Mouse (Mus musculus): ENCODE data around the gene Cdk16.

DNA sequence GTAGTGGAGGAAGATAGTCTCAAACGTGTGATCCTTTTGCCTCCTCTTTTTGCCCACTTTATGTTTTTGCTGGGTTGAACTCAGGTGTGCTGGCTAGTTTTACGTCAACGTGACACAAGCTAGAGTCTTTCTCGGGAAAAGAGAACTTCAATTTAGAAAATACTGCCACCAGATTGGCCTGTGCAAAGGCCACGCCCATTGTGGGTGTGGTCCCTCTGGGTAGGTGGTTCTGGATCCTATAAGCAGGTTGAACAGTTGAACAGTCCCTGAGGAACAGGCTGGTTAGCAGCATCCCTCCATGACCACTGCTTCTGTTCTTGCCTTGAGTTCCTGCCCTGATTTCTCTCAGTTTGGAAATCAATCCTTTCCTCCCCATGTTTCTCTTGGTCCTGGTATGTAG lies 40.9 kb downstream of the Cdk16 start:
- TF ChIP-seq POLR2A (IDR thresholded peaks at IDR 0.05; ENCODE audit: borderline replicate concordance, low read depth, low read length) (no peak), CTCF (IDR thresholded peaks at IDR 0.05; ENCODE audit: low read depth, low read length) (no peak)
